Mouse (Mus musculus) left cerebral cortex, postnatal 14 days (tissue): ENCODE results near the gene Itga1. TPM values are rescaled to one million over a fixed set of nuclear protein-coding genes. Genes with fewer than 3 reads are reported as not detected.
A peak's percentile ranks its signal among the peaks of the same experiment; 100 is the strongest.

Experiments used
- DNase-seq, 2 experiments: peaks; one replicate each; pipeline ENCODE4 v3.0.0; 2021 to 2022; ENCODE audit warnings: low spot score in 2 of 2, mixed read lengths in 1 of 2
- intact Hi-C: fragments of 180-260 bp; cut with DNase I; formaldehyde crosslinking; loops from one replicate; pipeline ENCODE4 v1.15.1; 2025
- total RNA-seq, 2 experiments: library from RNA; stranded (reverse); gene quantifications; 2 replicates each; pipeline ENCODE4 v1.2.3; 2021

Gene Itga1
- total RNA-seq, 2 experiments from 2014 or later: 11.2 to 14.5 TPM

- intact Hi-C loops: no loop called here
- DNase-seq: no peak
These were observed 96.4 kb downstream of the Itga1 start for GRCm38 (mm10) chr13:115005342-115005741.

- intact Hi-C loops: no loop called here
- DNase-seq: no peak
These were observed 98.2 kb downstream of the Itga1 start for GRCm38 (mm10) chr13:115003444-115004053.

- DNase-seq: no peak
- intact Hi-C loops: no loop called here
These were observed 98.9 kb downstream of the Itga1 start for GRCm38 (mm10) chr13:115002837-115003236.

GRCm38 (mm10) chr13:115002155-115002554 lies 99.6 kb downstream of the Itga1 start:
- intact Hi-C loops: no loop called here
- no peak for DNase-seq

GRCm38 (mm10) chr13:114999582-114999981 lies 102.2 kb downstream of the Itga1 start:
- intact Hi-C loops: no loop called here

GRCm38 (mm10) chr13:114998100-114998499 lies 103.7 kb downstream of the Itga1 start:
- intact Hi-C loops: no loop called here
- no peak for DNase-seq

More at GRCm38 (mm10) chr13:114999582-114999981, 102.2 kb downstream of the Itga1 start:
- no peak for DNase-seq

- intact Hi-C loops: no loop called here
- peak in 1 of 2 experiments; percentile 34 for DNase-seq
These were observed 109.3 kb downstream of the Itga1 start for GRCm38 (mm10) chr13:114992260-114993014.

GRCm38 (mm10) chr13:114987668-114988067 lies 114.1 kb downstream of the Itga1 start:
- DNase-seq: no peak
- intact Hi-C loops: loop anchor here (10.0 kb wide), 2 partner anchors 237 to 1727 kb away; no protein-coding TSS in a partner anchor

GRCm38 (mm10) chr13:114987161-114987560 lies 114.6 kb downstream of the Itga1 start:
- intact Hi-C loops: loop anchor here (10.0 kb wide), 2 partner anchors 238 to 1728 kb away; no protein-coding TSS in a partner anchor
- DNase-seq: peak in 1 of 2 experiments; percentile 18

- DNase-seq: no peak
- intact Hi-C loops: loop anchor here (10.0 kb wide), 2 partner anchors 240 to 1730 kb away; no protein-coding TSS in a partner anchor
These were observed 117.1 kb downstream of the Itga1 start for GRCm38 (mm10) chr13:114984658-114985057.

GRCm38 (mm10) chr13:114983116-114983515 lies 118.6 kb downstream of the Itga1 start:
- DNase-seq: no peak
- intact Hi-C loops: loop anchor here (10.0 kb wide), 2 partner anchors 242 to 1732 kb away; no protein-coding TSS in a partner anchor

GRCm38 (mm10) chr13:114980831-114981419 lies 120.8 kb downstream of the Itga1 start:
- intact Hi-C loops: loop anchor here (10.0 kb wide), 2 partner anchors 244 to 1734 kb away; no protein-coding TSS in a partner anchor
- peak in 1 of 2 experiments; percentile 45 for DNase-seq

- intact Hi-C loops: no loop called here
- no peak for DNase-seq
These were observed 127.2 kb downstream of the Itga1 start for GRCm38 (mm10) chr13:114974484-114975042.

- no peak for DNase-seq
- intact Hi-C loops: no loop called here
These were observed 129.9 kb downstream of the Itga1 start for GRCm38 (mm10) chr13:114971905-114972304.

- intact Hi-C loops: loop anchor here (2.0 kb wide), 1 partner anchor 133 kb away; no protein-coding TSS in a partner anchor
These were observed 137.5 kb downstream of the Itga1 start for GRCm38 (mm10) chr13:114964233-114964632.

GRCm38 (mm10) chr13:114954516-114954915 lies 147.2 kb downstream of the Itga1 start:
- intact Hi-C loops: no loop called here
- no peak for DNase-seq

More at GRCm38 (mm10) chr13:114964233-114964632, 137.5 kb downstream of the Itga1 start:
- peak; percentile 83 to 86 for DNase-seq

GRCm38 (mm10) chr13:114933541-114933940 lies 168.2 kb downstream of the Itga1 start:
- no peak for DNase-seq
- intact Hi-C loops: no loop called here

GRCm38 (mm10) chr13:114931775-114932294 lies 169.9 kb downstream of the Itga1 start, which contains the start of gene Itga2:
TSS of gene Itga2 (minus strand) at chr13:114932100.
- DNase-seq: peak in 1 of 2 experiments; percentile 26
- intact Hi-C loops: no loop called here

- intact Hi-C loops: no loop called here
- peak in 1 of 2 experiments; percentile 9 for DNase-seq
These were observed 170.6 kb downstream of the Itga1 start for GRCm38 (mm10) chr13:114930996-114931649.
